Mouse (Mus musculus): ENCODE measurements around the gene Fam57a. TPM values are rescaled to one million over a fixed set of nuclear protein-coding genes. Genes with fewer than 3 reads are reported as not detected.

The Fam57a gene
- 22.8 TPM for polyA plus RNA-seq (2015; fragmentation: Illumina TruSeq; extraction: RNeasy Lipid Tissue Mini Kit (QIAGEN cat#74804); ENCODE audit: low read depth, low replicate concordance)

GRCm38 (mm10) chr11:76179495-76180145, at the start of gene Fam57a, which contains the start of gene Vps53:
TSS of gene Fam57a (plus strand) at chr11:76179671.
TSS of gene Vps53 (minus strand) at chr11:76179647.

GRCm38 (mm10) chr11:76217390-76217800, 37.9 kb downstream of the Fam57a start, which contains the start of the genes Dbil5 and Gemin4:
TSS of gene Dbil5 (plus strand) at chr11:76217608.
TSS of gene Gemin4 (minus strand) at chr11:76217664.

GRCm38 (mm10) chr11:76242901-76243810, 63.7 kb downstream of the Fam57a start, which contains the start of the genes Mrm3 and Glod4:
TSS of gene Mrm3 (plus strand) at chr11:76243715.
TSS of gene Glod4 (minus strand) at chr11:76243725.

Other genes starting within 250 kb of the Fam57a start
- 2.4 TPM for gene Rph3al, start 241.2 kb upstream of the Fam57a start, polyA plus RNA-seq (2015; fragmentation: Illumina TruSeq; extraction: RNeasy Lipid Tissue Mini Kit (QIAGEN cat#74804); ENCODE audit: low read depth, low replicate concordance)
- gene 1700016K19Rik, start 179.8 kb upstream of the Fam57a start, polyA plus RNA-seq (2015; fragmentation: Illumina TruSeq; extraction: RNeasy Lipid Tissue Mini Kit (QIAGEN cat#74804); ENCODE audit: low read depth, low replicate concordance): 6.2 TPM
- 10.1 TPM for gene Rflnb, start 151.9 kb upstream of the Fam57a start, polyA plus RNA-seq (2015; fragmentation: Illumina TruSeq; extraction: RNeasy Lipid Tissue Mini Kit (QIAGEN cat#74804); ENCODE audit: low read depth, low replicate concordance)
- gene Vps53, start within 50 bp of the Fam57a start, polyA plus RNA-seq (2015; fragmentation: Illumina TruSeq; extraction: RNeasy Lipid Tissue Mini Kit (QIAGEN cat#74804); ENCODE audit: low read depth, low replicate concordance): 61.1 TPM
- 1.0 TPM for gene Dbil5, start 37.9 kb downstream of the Fam57a start, polyA plus RNA-seq (2015; fragmentation: Illumina TruSeq; extraction: RNeasy Lipid Tissue Mini Kit (QIAGEN cat#74804); ENCODE audit: low read depth, low replicate concordance)
- 7.7 TPM for gene Gemin4, start 38.0 kb downstream of the Fam57a start, polyA plus RNA-seq (2015; fragmentation: Illumina TruSeq; extraction: RNeasy Lipid Tissue Mini Kit (QIAGEN cat#74804); ENCODE audit: low read depth, low replicate concordance)
- 16.2 TPM for gene Mrm3, start 64.0 kb downstream of the Fam57a start, polyA plus RNA-seq (2015; fragmentation: Illumina TruSeq; extraction: RNeasy Lipid Tissue Mini Kit (QIAGEN cat#74804); ENCODE audit: low read depth, low replicate concordance)
- 103 TPM for gene Glod4, start 64.1 kb downstream of the Fam57a start, polyA plus RNA-seq (2015; fragmentation: Illumina TruSeq; extraction: RNeasy Lipid Tissue Mini Kit (QIAGEN cat#74804); ENCODE audit: low read depth, low replicate concordance)
- 9.4 TPM for gene Nxn, start 219.5 kb downstream of the Fam57a start, polyA plus RNA-seq (2015; fragmentation: Illumina TruSeq; extraction: RNeasy Lipid Tissue Mini Kit (QIAGEN cat#74804); ENCODE audit: low read depth, low replicate concordance)
- 49.8 TPM for gene Timm22, start 227.3 kb downstream of the Fam57a start, polyA plus RNA-seq (2015; fragmentation: Illumina TruSeq; extraction: RNeasy Lipid Tissue Mini Kit (QIAGEN cat#74804); ENCODE audit: low read depth, low replicate concordance)